Mouse (Mus musculus): ENCODE results near the gene Far1.

DNA sequence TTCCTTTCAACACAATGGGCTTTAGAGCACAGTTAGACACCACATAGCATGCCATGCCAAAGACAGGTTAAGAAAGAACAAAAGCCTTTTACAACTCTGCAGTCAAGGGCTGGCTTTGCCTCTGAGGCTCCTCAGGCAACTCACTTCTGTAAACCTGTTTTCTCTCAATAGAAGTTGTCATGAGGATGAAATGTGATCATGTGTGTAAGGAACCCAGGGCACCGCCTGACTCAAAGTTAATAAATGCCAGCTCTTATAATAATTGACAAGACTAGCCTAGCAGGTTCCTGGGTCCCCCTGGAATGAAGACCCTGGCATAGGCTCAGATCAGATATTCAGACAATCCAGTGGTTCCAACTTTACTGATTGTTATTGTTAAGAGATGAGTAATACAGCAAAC lies 77.5 kb downstream of the Far1 start:
- TF ChIP-seq CTCF (IDR thresholded peaks at IDR 0.05; ENCODE audit: low read depth) (no peak), EP300 (IDR thresholded peaks at IDR 0.05; ENCODE audit: low read depth) (no peak)
